ENCODE assay signal across 15 mouse cellular contexts in the genomic region with DNA sequence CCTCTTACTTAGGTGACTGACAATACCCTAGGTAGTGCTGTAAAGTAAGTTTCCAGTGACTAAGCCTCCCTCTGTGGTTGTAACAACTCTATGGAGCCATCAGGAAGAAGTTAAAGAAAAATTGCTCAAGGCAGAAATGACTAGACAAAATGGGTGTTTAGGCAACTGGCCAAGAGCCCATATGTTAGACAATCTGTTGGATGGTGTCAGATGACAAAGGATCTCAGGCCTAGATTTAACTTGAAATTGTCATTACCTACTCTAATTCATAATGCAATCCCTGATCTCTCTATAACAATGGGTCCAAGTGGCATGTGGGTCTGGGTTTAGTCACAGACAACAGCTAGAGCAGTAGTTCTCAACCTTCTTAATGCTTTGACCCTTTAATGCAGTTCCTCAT.
DNase-seq lines count a peak whose midpoint lies in the region; ATAC-seq and TF ChIP-seq lines count a peak whose summit lies in the region.
"Had no signal": no experiment of that assay in that cellular context is flagged by ENCODE, and none has a peak within 500 bp of the region (broad histone marks: within the 10 kb centered on the region; RNA-seq: fewer than 3 reads in every experiment).

No protein-coding gene starts in this region.

- no peaks in the 10 kb centered on the region for H3K9me3 ChIP-seq in lung, embryonic 14.5 days (ENCODE audit: low read depth, low read length)
- H3K9me3 ChIP-seq: embryonic facial prominence, embryonic 12.5 days; G1E; midbrain, embryonic 15.5 days had no signal

- no peak overlapping the region for H3K4me3 ChIP-seq in lung, embryonic 14.5 days (ENCODE audit: low read depth, low read length)
- H3K4me3 ChIP-seq: embryonic facial prominence, embryonic 12.5 days; midbrain, embryonic 15.5 days had no signal

- H3K4me2 ChIP-seq in lung, embryonic 14.5 days, result no peak overlapping the region
- H3K4me2 ChIP-seq: embryonic facial prominence, embryonic 12.5 days; liver, embryonic 11.5 days; midbrain, embryonic 15.5 days had no signal

- H3K36me3 ChIP-seq in lung, embryonic 14.5 days (ENCODE audit: insufficient read depth), result no peaks in the 10 kb centered on the region
- H3K36me3 ChIP-seq: embryonic facial prominence, embryonic 12.5 days; G1E; midbrain, embryonic 15.5 days had no signal

- no peak overlapping the region for H3K9ac ChIP-seq in lung, embryonic 14.5 days
- H3K9ac ChIP-seq: embryonic facial prominence, embryonic 12.5 days; midbrain, embryonic 15.5 days had no signal

- H3K27ac ChIP-seq in lung, embryonic 14.5 days (ENCODE audit: low read depth), result no peak overlapping the region
- H3K27ac ChIP-seq: embryonic facial prominence, embryonic 12.5 days; midbrain, embryonic 15.5 days had no signal

- H3K4me1 ChIP-seq in lung, embryonic 14.5 days (ENCODE audit: insufficient read depth), result no peaks in the 10 kb centered on the region
- H3K4me1 ChIP-seq: embryonic facial prominence, embryonic 12.5 days; midbrain, embryonic 15.5 days had no signal

- peak; percentile 7 for DNase-seq in cerebellum, adult 11-12 months
- peak; percentile 68 for DNase-seq in lung, embryonic 14.5 days
- no peak for DNase-seq in lung, postnatal 4 days
- DNase-seq in cerebellum, adult 9-10 months, result peak; percentile 27
- peak; percentile 3 for DNase-seq in layer of hippocampus, adult 9-10 months (ENCODE audit: low spot score)
- DNase-seq in kidney, postnatal 10 days, result no peak
- DNase-seq in heart, adult 9 months (ENCODE audit: low spot score in 2 of 2), result no peak
- DNase-seq: kidney, adult 18-20 months; lung, postnatal 14 days had no signal

- ATAC-seq in cerebellum, adult (ENCODE audit: insufficient number of reproducible peaks, low FRiP score, low TSS enrichment), result no peak
- no peak for ATAC-seq in lung, embryonic 14.5 days (ENCODE audit: insufficient read depth)
- ATAC-seq: activated CD4-positive, CD25-positive, alpha-beta regulatory T cell, adult 4 months; midbrain, embryonic 15.5 days had no signal

- TF ChIP-seq CTCF in lung, embryonic 14.5 days (IDR thresholded peaks at IDR 0.05; ENCODE audit: low read depth), result no peak

- H3K27me3 ChIP-seq in lung, embryonic 14.5 days (ENCODE audit: insufficient read depth, low read length), result no peaks in the 10 kb centered on the region
- H3K27me3 ChIP-seq: embryonic facial prominence, embryonic 12.5 days; midbrain, embryonic 15.5 days had no signal

Comparison
In these comparisons a context has a peak if more than half of its experiments do, and no peak if none do; other contexts are left out.
1. DNase-seq: peak in cerebellum, adult 11-12 months (single experiment), lung, embryonic 14.5 days (single experiment), cerebellum, adult 9-10 months (single experiment) and layer of hippocampus, adult 9-10 months (single experiment); none in lung, postnatal 4 days (0 of 2), kidney, postnatal 10 days (single experiment) and heart, adult 9 months (0 of 2).